Mouse (Mus musculus): ENCODE measurements around the gene Olfr1357.
"Not testable (repeated sequence)": the region's sequence is repeated elsewhere in the genome, so short reads cannot be mapped to it uniquely, and the experiment has no call there.

Olfr1357 gene

GRCm38 (mm10) chr10:78617974-78618373, at the start of gene Olfr1357:
Olfr1357 (minus strand) TSS chr10:78618074.
- no peak for DNase-seq (ENCODE audit: low read depth, low spot score)

- not testable (repeated sequence) for DNase-seq (ENCODE audit: low read depth, low spot score)
Measured at GRCm38 (mm10) chr10:78666696-78667095, 48.8 kb upstream of the Olfr1357 start.

- no peak for DNase-seq (ENCODE audit: low read depth, low spot score)
Measured at GRCm38 (mm10) chr10:78664546-78664945, 46.7 kb upstream of the Olfr1357 start.

DNA sequence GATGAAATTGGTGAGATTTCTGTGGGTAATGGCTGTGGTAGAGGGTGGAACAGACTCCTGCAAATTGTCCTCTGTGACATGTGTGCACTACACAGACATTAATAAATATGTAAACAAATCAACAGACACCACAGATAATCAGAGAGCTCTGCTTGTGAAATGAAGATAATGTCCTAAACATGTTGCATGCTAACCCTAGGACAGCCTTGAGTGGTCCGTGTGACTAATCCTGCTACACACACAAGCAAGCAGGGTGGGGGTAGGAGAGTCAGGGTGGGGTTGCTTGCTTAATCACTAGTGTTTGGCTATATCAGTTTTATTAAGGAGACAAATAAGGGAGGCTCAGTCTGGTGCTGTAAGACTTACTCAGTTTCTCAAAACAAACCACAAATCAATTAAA, 43.3 kb upstream of the Olfr1357 start:
- DNase-seq (ENCODE audit: low read depth, low spot score), result no peak

DNA sequence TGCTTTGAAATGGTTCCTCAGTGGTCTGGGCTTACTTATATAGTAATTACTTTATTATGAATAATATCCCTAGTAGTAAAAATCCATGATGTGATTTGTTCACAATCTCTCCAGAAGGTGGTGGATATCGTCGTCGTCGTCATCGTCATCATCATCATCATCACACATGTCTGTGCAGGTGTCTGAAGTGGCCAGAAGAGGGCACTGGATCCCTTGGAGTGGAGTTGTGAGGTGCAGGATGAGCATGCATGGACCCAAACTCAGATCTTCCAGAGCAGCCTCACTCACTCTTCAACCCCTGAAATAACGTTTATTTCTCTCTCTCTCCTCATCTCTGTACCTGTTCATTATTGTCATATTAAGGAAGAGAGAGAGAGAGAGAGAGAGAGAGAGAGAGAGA, 14.4 kb upstream of the Olfr1357 start:
- DNase-seq (ENCODE audit: low read depth, low spot score), result peak; percentile 14

- DNase-seq (ENCODE audit: low read depth, low spot score), result no peak
Measured at GRCm38 (mm10) chr10:78630194-78630593, 12.3 kb upstream of the Olfr1357 start.

- DNase-seq (ENCODE audit: low read depth, low spot score), result not testable (repeated sequence)
Measured at GRCm38 (mm10) chr10:78623143-78623542, 5.3 kb upstream of the Olfr1357 start.

DNA sequence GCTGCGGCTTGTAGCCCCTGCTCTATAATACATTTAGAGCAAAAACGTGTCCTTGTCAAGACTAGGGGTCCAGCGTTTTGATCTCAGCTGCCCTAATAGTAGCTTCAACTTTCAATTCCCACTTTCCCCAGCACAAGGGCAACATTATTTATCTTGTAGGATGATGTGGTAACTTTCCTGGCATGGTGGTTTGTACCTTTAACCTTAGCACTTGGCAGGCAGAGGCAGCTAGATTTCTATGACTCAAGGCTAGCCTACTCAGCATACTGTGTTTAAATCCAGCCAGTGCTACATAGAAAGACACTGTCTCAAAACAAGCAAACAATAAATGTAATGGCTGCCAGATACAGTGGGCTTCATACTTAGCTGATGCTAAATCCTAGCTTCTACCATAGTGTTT, 10.3 kb downstream of the Olfr1357 start:
- DNase-seq (ENCODE audit: low read depth, low spot score), result no peak

DNA sequence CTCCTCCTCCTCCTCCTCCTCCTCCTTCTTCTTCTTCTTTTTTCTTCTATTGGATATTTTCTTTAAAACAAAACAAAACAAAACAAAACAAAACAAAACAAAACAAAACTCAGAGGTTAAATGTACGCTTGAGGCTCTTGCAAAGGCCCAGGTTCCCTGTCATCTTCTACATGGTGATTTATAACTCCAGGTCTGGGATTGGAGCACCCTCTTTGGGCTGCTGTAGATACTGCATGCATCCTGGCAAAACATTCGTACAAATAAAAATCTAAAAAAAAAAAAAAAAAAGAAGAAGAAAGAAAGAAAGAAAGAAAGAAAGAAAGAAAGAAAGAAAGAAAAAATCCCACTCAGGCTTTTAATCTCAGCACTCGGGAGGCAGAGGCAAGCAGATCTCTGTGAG, 12.8 kb downstream of the Olfr1357 start:
- no peak for DNase-seq (ENCODE audit: low read depth, low spot score)

DNA sequence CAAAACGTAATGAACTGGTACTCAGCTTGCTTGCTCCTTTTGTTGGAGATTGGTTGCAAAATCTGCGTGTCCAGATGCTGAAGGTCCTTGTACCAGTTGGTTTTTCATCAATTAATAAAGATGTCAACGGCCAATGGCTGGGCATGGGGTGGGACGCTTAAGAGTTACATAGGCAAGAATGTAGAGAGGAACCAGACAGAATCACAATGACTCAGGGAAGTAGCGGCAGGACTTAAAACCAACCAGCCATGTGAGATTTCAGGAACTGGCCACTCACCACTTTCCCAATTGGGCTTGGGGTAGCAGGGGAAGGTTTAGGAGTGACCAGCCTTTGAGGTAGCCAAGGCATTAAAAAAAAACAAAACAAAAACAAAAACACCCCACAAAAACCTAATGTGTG, 18.0 kb downstream of the Olfr1357 start:
- no peak for DNase-seq (ENCODE audit: low read depth, low spot score)

- no peak for DNase-seq (ENCODE audit: low read depth, low spot score)
Measured at GRCm38 (mm10) chr10:78594566-78594965, 23.3 kb downstream of the Olfr1357 start.

DNA sequence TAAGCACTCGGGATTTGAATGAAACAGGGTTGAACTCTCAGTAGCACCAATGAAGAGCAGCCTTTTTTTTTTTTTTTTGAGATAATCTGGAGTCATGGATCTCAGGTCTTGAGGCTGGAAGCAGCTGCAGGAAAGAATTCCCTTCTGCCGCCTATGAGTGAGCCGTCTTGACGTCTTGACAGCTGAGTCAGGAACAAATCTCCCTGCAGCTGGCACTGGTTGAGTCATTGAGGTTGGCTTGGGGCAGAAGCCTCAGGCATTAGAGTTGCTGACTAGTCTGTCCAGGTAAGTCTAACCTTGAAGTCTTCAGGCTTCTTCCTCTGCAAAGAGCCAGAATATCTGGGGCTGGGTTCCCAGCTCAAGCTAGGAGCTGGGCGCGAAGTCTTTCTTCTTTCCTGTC, 23.7 kb downstream of the Olfr1357 start:
- no peak for DNase-seq (ENCODE audit: low read depth, low spot score)

GRCm38 (mm10) chr10:78593736-78594135, 24.1 kb downstream of the Olfr1357 start:
- DNase-seq (ENCODE audit: low read depth, low spot score), result no peak

GRCm38 (mm10) chr10:78592856-78593379, 25.0 kb downstream of the Olfr1357 start:
- DNase-seq (ENCODE audit: low read depth, low spot score), result no peak

GRCm38 (mm10) chr10:78591406-78592328, 26.2 kb downstream of the Olfr1357 start, which contains the start of gene Syde1:
Syde1 (minus strand) TSS chr10:78591964.
- DNase-seq (ENCODE audit: low read depth, low spot score), result no peak

- no peak for DNase-seq (ENCODE audit: low read depth, low spot score)
Measured at GRCm38 (mm10) chr10:78590744-78591143, 27.1 kb downstream of the Olfr1357 start.

DNA sequence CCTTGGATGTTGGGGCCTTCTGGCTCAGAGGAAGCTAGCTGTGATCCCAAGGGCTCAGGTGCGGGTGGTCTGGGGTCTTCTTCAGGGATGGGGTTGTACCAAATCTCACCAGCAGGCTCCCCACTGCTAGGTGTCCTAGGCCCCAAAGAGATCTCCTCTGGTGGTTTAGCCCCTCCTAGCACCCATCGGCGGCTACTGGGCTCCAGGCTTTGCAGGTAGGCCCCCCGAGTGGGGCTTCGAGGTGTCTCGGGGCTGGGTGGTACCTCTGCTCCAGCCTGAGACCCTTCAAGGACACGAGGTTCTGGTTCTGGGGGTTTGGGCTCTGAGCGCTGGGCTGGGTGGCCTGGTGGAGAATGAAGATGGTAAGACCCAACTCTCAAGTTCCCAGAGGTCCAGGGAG, 28.0 kb downstream of the Olfr1357 start:
- DNase-seq (ENCODE audit: low read depth, low spot score), result no peak

GRCm38 (mm10) chr10:78589291-78589690, 28.6 kb downstream of the Olfr1357 start:
- no peak for DNase-seq (ENCODE audit: low read depth, low spot score)

DNA sequence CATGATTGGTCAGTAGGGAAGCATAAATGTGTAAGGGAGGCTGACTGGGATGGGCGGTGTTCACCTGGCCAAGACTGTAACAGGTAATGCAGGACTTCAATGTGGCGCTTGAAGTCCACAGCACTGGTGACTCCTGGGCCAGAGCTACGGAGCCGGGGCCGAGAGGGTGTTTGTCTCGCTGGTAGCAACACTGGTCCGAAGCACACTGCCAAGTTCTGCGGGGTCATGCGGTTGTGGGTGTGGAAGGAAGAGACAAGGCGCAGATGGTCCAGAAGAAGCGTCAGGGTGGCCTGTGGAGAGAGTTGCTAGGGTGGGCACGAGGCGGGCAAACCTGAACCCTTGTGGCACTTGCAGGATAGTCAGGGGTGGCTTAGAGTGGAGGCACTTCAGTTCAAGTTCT, 31.8 kb downstream of the Olfr1357 start:
- DNase-seq (ENCODE audit: low read depth, low spot score), result no peak

GRCm38 (mm10) chr10:78585606-78586005, 32.3 kb downstream of the Olfr1357 start:
- DNase-seq (ENCODE audit: low read depth, low spot score), result no peak

- DNase-seq (ENCODE audit: low read depth, low spot score), result no peak
Measured at GRCm38 (mm10) chr10:78584996-78585395, 32.9 kb downstream of the Olfr1357 start.

DNA sequence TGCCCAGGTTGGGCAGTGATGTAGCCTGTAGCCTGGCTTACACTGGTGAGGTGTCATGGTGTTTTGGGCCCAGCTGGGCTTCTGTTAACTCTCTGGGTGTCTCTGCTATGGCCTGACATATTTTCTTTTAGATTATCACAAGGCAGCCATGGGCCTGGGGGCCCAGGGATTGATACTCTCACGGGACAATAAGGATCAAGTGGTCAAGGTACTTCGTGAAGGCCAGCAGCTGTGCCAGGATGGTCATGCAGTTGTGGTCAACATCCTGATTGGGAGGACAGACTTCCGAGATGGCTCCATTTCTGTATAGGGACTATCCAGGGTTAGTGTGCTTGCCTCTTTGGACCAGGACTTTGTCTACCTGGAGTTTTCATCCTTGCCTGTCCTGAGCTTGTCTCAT, 33.9 kb downstream of the Olfr1357 start:
- DNase-seq (ENCODE audit: low read depth, low spot score), result no peak

DNA sequence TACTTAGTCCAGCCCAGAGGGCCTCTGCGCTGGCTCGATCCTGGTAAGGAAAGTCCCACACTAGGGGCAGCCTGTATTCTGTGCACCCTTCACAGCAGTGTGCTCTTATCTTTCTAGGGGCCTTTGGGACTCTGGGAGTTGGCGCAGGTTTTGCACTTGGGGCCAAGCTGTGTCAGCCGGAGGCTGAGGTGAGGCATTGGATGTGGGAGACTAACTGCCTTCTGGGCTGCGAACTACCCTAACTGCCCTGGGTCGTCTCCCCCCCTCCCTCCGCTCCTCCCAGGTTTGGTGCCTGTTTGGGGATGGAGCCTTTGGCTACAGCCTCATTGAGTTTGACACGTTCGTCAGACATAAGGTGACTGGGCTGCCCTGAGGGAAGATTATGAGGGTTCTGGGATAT, 34.5 kb downstream of the Olfr1357 start:
- no peak for DNase-seq (ENCODE audit: low read depth, low spot score)
